Mouse (Mus musculus): Measurements from ENCODE around the gene Mier2.

DNA sequence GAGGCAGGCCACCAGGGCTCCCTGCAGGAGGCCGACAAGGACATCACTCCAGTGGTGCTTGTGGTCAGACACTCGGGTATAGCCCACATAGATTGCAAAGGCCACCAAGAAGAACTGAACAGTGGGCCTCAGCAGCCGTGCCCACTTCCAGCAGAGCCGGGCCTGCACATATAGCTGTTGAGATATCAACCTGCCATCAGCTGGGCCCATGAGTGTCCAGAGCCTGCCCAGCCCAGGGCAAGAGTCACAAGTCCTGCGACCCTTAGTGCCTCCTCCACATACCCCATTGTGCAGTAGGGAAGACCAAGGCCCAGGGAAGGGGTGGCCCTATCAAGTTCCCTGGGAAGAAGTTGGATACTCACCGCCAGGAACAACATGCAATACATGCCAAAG, 27.6 kb downstream of the Mier2 start:
- no peak for TF ChIP-seq CTCF (conservative IDR thresholded peaks at IDR 0.05; ENCODE audit: low read length)
- no peak for TF ChIP-seq NANOG (IDR thresholded peaks at IDR 0.05; ENCODE audit: borderline replicate concordance, low read length)
- TF ChIP-seq POU5F1 (IDR thresholded peaks at IDR 0.05; ENCODE audit: borderline replicate concordance, low read length): no peak
